Mouse (Mus musculus): ENCODE results near the gene Secisbp2.

The Secisbp2 gene

GRCm38 (mm10) chr13:51732097-51732664, 80.7 kb downstream of the Secisbp2 start:
- DNase-seq (ENCODE audit: low read depth): no peak
